Mouse (Mus musculus) midbrain, embryonic 15.5 days (tissue): ENCODE results near the gene Impdh2. TPM values are rescaled to one million over a fixed set of nuclear protein-coding genes. Genes with fewer than 3 reads are reported as not detected.
"Not testable (repeated sequence)": the region's sequence is repeated elsewhere in the genome, so short reads cannot be mapped to it uniquely, and the experiment has no call there.

ENCODE experiments used
- ATAC-seq: fragments of 200-750 bp; cut with Nextera tagmentation; replicated peaks from 2 replicates; pipeline ENCODE4 v1.8.0; 2017; ENCODE audit warnings: moderate TSS enrichment
- H3K27ac ChIP-seq: fragments of 300-500 bp; sonication (generic); 2 replicates; pipeline ENCODE4 v1.5.1; 2015; ENCODE audit warnings: mild to moderate bottlenecking, inconsistent platforms
- H3K27me3 ChIP-seq: fragments of 300-500 bp; sonication (generic); replicated peaks from 2 replicates; pipeline ENCODE4 v1.6.1; 2015; ENCODE audit warnings: inconsistent platforms
- H3K36me3 ChIP-seq: fragments of 300-500 bp; sonication (generic); replicated peaks from 2 replicates; pipeline ENCODE4 v1.6.1; 2015; ENCODE audit warnings: inconsistent platforms
- H3K4me1 ChIP-seq: fragments of 300-500 bp; sonication (generic); 2 replicates; pipeline ENCODE4 v1.6.1; 2015; ENCODE audit warnings: inconsistent platforms
- H3K4me2 ChIP-seq: fragments of 300-500 bp; sonication (generic); 2 replicates; pipeline ENCODE4 v1.6.1; 2015; ENCODE audit warnings: inconsistent platforms, mild to moderate bottlenecking, moderate library complexity
- H3K4me3 ChIP-seq: fragments of 300-500 bp; sonication (generic); 2 replicates; pipeline ENCODE4 v1.5.1; 2015; ENCODE audit warnings: mild to moderate bottlenecking, inconsistent platforms
- H3K9ac ChIP-seq: fragments of 300-500 bp; sonication (generic); 2 replicates; pipeline ENCODE4 v1.6.1; 2015; ENCODE audit warnings: mild to moderate bottlenecking, inconsistent platforms
- H3K9me3 ChIP-seq: fragments of 300-500 bp; sonication (generic); 2 replicates; pipeline ENCODE4 v1.6.1; 2016; ENCODE audit warnings: inconsistent platforms
- WGBS: fragments of 180-500 bp; shearing (Covaris S2); methylation state at CpG from one replicate; pipeline ENCODE4 v1.1.7; 2015; ENCODE audit warnings: mixed read lengths; 5-methylcytosine and 5-hydroxymethylcytosine counted together
- microRNA counts: library from miRNA; unstranded; fragments of <30 nt; microRNA quantifications from one replicate; lab custom pipeline; 2016
- microRNA-seq: library from miRNA; unstranded; fragments of <30 nt; microRNA quantifications from one replicate; pipeline ENCODE4, GENCODE M21; 2016
- polyA plus RNA-seq: library from polyadenylated mRNA; unstranded; fragments of >200 nt; fragmentation: Nextera tagmentation; extraction: Ambion mirVana; gene quantifications from 2 replicates; pipeline ENCODE4 v1.2.1, GENCODE M21; 2015

Impdh2 gene
- polyA plus RNA-seq, 1 experiment from 2014 or later, result 101 TPM

DNA sequence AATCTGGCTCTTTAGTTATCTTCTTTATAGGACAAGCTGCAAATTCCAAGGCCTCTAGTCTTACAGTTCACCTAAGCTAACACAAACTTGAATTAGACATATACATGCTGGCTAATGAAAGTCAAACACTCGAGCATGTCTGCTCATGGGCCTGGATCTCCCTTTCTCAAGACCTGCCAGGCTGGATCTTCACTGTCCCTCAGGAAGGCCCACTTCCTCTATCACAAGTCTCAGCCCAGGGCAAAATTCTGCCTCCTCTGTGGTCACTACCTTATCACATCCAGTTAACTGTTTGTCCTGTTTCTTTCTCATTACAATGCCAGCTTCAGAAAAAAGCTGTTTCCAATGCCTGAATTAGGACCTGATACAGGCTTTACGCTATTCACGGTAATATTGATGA is 34.3 kb downstream of the Impdh2 start:
- Histone ChIP-seq H3K4me2 (no peak overlapping the region), H3K27ac (no peak overlapping the region), H3K9me3 (no peaks in the 10 kb centered on the region), H3K4me3 (no peak overlapping the region), H3K4me1 (peaks cover 17% of the 10 kb centered on the region), H3K9ac (no peak overlapping the region), H3K27me3 (no peaks in the 10 kb centered on the region), H3K36me3 (no peaks in the 10 kb centered on the region)
- 91% methylated on average over 3 of the region's 3 CpGs for WGBS
- ATAC-seq, result no peak

GRCm38 (mm10) chr9:108596998-108597764 is 37.1 kb downstream of the Impdh2 start, which contains the start of gene P4htm:
TSS of gene P4htm (minus strand) at chr9:108597667.
- H3K4me2 ChIP-seq, result peak within 1 kb of the TSS; percentile 88
- H3K9ac ChIP-seq, result peak within 1 kb of the TSS; percentile 86
- 1% methylated on average over 69 of the region's 69 CpGs for WGBS
- H3K4me3 ChIP-seq, result peak within 1 kb of the TSS; percentile 88
- 0 out of 2 replicates have a peak, but pooled peaks cover 2% of the 10 kb centered on the region for H3K36me3 ChIP-seq
- no peaks in the 10 kb centered on the region for H3K27me3 ChIP-seq
- H3K4me1 ChIP-seq, result peaks cover 11% of the 10 kb centered on the region
- peak within 1 kb of the TSS; percentile 87 for H3K27ac ChIP-seq
- no peaks in the 10 kb centered on the region for H3K9me3 ChIP-seq
- ATAC-seq, result peak; percentile 88

GRCm38 (mm10) chr9:108599021-108599566 is 39.0 kb downstream of the Impdh2 start:
- peaks cover 11% of the 10 kb centered on the region for H3K4me1 ChIP-seq
- H3K27ac ChIP-seq, result no peak overlapping the region
- no peaks in the 10 kb centered on the region for H3K9me3 ChIP-seq
- H3K27me3 ChIP-seq, result no peaks in the 10 kb centered on the region
- H3K4me3 ChIP-seq, result no peak overlapping the region
- no peak for ATAC-seq
- 78% methylated on average over 4 of the region's 4 CpGs for WGBS
- H3K4me2 ChIP-seq, result no peak overlapping the region
- no peak overlapping the region for H3K9ac ChIP-seq
- peaks cover 19% of the 10 kb centered on the region for H3K36me3 ChIP-seq

DNA sequence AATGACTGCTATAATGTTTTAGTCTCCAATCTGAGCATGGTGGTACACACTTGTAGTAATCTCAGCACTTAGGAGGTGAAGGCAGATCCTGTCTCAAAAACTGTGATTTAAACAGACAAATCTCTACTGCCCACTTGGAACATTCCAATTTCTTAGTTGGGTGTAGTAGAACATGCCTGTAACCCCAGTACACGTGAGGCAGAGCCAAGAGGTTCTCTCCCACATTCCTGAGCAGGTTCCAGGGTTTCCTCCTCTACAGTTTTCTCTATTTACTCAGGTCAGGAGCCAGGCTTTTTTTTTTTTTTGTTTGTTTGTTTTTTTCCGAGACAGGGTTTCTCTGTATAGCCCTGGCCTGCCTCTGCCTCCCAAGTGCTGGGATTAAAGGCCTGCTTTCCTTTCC is 39.9 kb downstream of the Impdh2 start:
- Histone ChIP-seq H3K9me3 (no peaks in the 10 kb centered on the region), H3K27me3 (no peaks in the 10 kb centered on the region), H3K9ac (no peak overlapping the region), H3K36me3 (peaks cover 23% of the 10 kb centered on the region), H3K4me3 (no peak overlapping the region), H3K4me1 (peaks cover 11% of the 10 kb centered on the region), H3K4me2 (no peak overlapping the region), H3K27ac (no peak overlapping the region)
- no peak for ATAC-seq
- WGBS, result 63% methylated on average over 2 of the region's 2 CpGs

DNA sequence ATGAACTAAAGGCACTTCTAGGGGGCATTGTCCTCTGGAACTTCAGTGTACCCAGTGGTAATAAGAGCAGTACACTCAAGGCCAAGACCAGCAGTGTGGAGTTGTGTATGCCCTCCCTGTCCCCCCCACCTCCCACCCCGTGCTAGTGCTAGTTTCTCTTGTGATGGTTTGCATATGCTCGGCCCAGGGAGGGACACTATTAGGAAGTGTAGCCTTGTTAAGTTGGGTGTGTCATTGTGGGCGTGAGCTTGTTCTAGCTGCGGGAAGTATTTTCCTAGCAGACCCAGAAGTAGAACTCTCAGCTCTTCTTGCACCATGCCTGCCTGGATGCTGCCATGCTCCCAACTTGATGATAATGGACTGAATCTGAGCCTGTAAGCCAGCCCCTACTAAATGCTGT is 41.9 kb downstream of the Impdh2 start:
- ATAC-seq, result no peak
- H3K4me2 ChIP-seq, result no peak overlapping the region
- H3K36me3 ChIP-seq, result peaks cover 32% of the 10 kb centered on the region
- no peaks in the 10 kb centered on the region for H3K9me3 ChIP-seq
- no peak overlapping the region for H3K9ac ChIP-seq
- WGBS, result 89% methylated on average over 4 of the region's 4 CpGs
- H3K4me1 ChIP-seq, result peaks cover 4% of the 10 kb centered on the region
- H3K4me3 ChIP-seq, result no peak overlapping the region
- H3K27ac ChIP-seq, result no peak overlapping the region
- no peaks in the 10 kb centered on the region for H3K27me3 ChIP-seq

GRCm38 (mm10) chr9:108607929-108608328 is 47.8 kb downstream of the Impdh2 start:
- H3K9me3 ChIP-seq, ATAC-seq, H3K4me3 ChIP-seq, H3K9ac ChIP-seq, H3K27ac ChIP-seq, H3K27me3 ChIP-seq, H3K4me1 ChIP-seq, H3K4me2 ChIP-seq: not testable (repeated sequence)
- WGBS, result 93% methylated on average over 5 of the region's 5 CpGs
- H3K36me3 ChIP-seq, result peaks cover 63% of the 10 kb centered on the region

GRCm38 (mm10) chr9:108608889-108609288 is 48.8 kb downstream of the Impdh2 start:
- ATAC-seq, result no peak
- Histone ChIP-seq H3K9me3 (no peaks in the 10 kb centered on the region), H3K36me3 (peaks cover 63% of the 10 kb centered on the region), H3K4me3 (no peak overlapping the region), H3K4me2 (no peak overlapping the region), H3K27ac (no peak overlapping the region), H3K9ac (no peak overlapping the region), H3K27me3 (no peaks in the 10 kb centered on the region), H3K4me1 (no peaks in the 10 kb centered on the region)
- 95% methylated on average over 4 of the region's 4 CpGs for WGBS

- 95% methylated on average over 10 of the region's 10 CpGs for WGBS
- no peaks in the 10 kb centered on the region for H3K27me3 ChIP-seq
- no peak overlapping the region for H3K4me2 ChIP-seq
- H3K27ac ChIP-seq, result no peak overlapping the region
- ATAC-seq, result no peak
- H3K9me3 ChIP-seq, result no peaks in the 10 kb centered on the region
- H3K4me3 ChIP-seq, result no peak overlapping the region
- H3K36me3 ChIP-seq, result peaks cover 55% of the 10 kb centered on the region
- H3K9ac ChIP-seq, result no peak overlapping the region
- no peaks in the 10 kb centered on the region for H3K4me1 ChIP-seq
Observed at GRCm38 (mm10) chr9:108611488-108611887, 51.4 kb downstream of the Impdh2 start.

MicroRNA genes within 50 kb of the gene (microRNA counts, 519-probe panel; counts per million panel counts)
- microRNA mmu-miR-191 (lab: Ali Mortazavi, UCI) (2,814 counts per million, percentile 62 among the panel's probes with 10 or more counts), microRNA mmu-miR-425 (lab: Ali Mortazavi, UCI) (2,738 counts per million, percentile 59 among the panel's probes with 10 or more counts)

Small RNA genes within 50 kb of the gene (microRNA-seq; reads per million reads assigned to microRNA genes)
- gene Gm24083 (not detected), gene Mir191 (not detected), gene Mir425 (1,142 reads per million, percentile 81 among the genes with 10 or more reads in this experiment)

Other genes starting within 250 kb of the Impdh2 start
- 413 and 429 TPM in 2 replicates for gene Gpx1, start 221.4 kb upstream of the Impdh2 start, polyA plus RNA-seq
- gene Usp4, start 212.4 kb upstream of the Impdh2 start, polyA plus RNA-seq, result 149 and 151 TPM in 2 replicates
- 2.4 and 2.7 TPM in 2 replicates for gene 1700102P08Rik, start 167.5 kb upstream of the Impdh2 start, polyA plus RNA-seq
- gene Ccdc36, start 131.8 kb upstream of the Impdh2 start, polyA plus RNA-seq, result 1.7 and 1.8 TPM in 2 replicates
- gene BC048562, start 123.8 kb upstream of the Impdh2 start, polyA plus RNA-seq, result not detected in 2 replicates
- gene Ccdc71, start 99.8 kb upstream of the Impdh2 start, polyA plus RNA-seq, result 70.2 and 71.4 TPM in 2 replicates
- 82.8 and 87.3 TPM in 2 replicates for gene Klhdc8b, start 98.7 kb upstream of the Impdh2 start, polyA plus RNA-seq
- gene Lamb2, start 80.5 kb upstream of the Impdh2 start, polyA plus RNA-seq, result 19.1 and 22.7 TPM in 2 replicates
- 87.1 and 94.3 TPM in 2 replicates for gene Usp19, start 69.7 kb upstream of the Impdh2 start, polyA plus RNA-seq
- 64.0 and 64.6 TPM in 2 replicates for gene Qars, start 52.6 kb upstream of the Impdh2 start, polyA plus RNA-seq
- gene Qrich1, start 43.5 kb upstream of the Impdh2 start, polyA plus RNA-seq, result 132 and 133 TPM in 2 replicates
- 75.2 and 76.8 TPM in 2 replicates for gene Ndufaf3, start 7.1 kb downstream of the Impdh2 start, polyA plus RNA-seq
- gene Dalrd3, start 9.6 kb downstream of the Impdh2 start, polyA plus RNA-seq, result 336 and 351 TPM in 2 replicates
- gene Wdr6, start 18.5 kb downstream of the Impdh2 start, polyA plus RNA-seq, result 404 and 429 TPM in 2 replicates
- gene P4htm, start 37.4 kb downstream of the Impdh2 start, polyA plus RNA-seq, result 32.7 and 38.5 TPM in 2 replicates
- gene Arih2, start 89.1 kb downstream of the Impdh2 start, polyA plus RNA-seq, result 51.7 and 53.3 TPM in 2 replicates
- gene Slc25a20, start 101.8 kb downstream of the Impdh2 start, polyA plus RNA-seq, result 43.2 and 45.1 TPM in 2 replicates
- gene Prkar2a, start 129.0 kb downstream of the Impdh2 start, polyA plus RNA-seq, result 67.7 and 68.4 TPM in 2 replicates
- gene Ip6k2, start 223.5 kb downstream of the Impdh2 start, polyA plus RNA-seq, result 230 and 239 TPM in 2 replicates
- 34.9 and 38.1 TPM in 2 replicates for gene Nckipsd, start 248.1 kb downstream of the Impdh2 start, polyA plus RNA-seq